Mouse (Mus musculus): ENCODE results near the gene Nmnat1.

DNA sequence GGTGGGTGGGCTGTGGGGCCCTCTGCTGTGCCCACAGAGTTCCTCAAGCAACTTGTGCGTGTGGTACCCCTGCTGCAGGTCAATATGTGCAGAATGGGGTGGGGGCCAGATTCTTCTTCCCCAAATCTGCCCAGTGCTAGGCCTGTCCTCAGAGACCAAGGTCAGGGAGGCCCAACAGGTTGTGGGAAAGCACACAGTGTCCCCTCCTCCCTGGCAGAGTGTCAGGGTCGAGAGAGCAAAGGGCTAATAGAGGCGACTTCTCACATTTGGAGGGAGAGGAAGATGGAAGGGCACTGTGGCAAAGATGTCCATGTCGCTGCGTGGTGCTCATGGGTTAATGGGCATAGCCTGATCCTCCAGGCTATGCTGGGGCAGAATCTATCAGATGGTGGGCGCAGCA is 40.8 kb upstream of the Nmnat1 start:
- TF ChIP-seq CTCF (IDR thresholded peaks at IDR 0.05; ENCODE audit: low read depth) = no peak
- no peak for TF ChIP-seq EP300 (IDR thresholded peaks at IDR 0.05; ENCODE audit: low read depth)

All from liver, postnatal 0 days (tissue).